Mouse (Mus musculus): Measurements from ENCODE around the gene Cd164l2.

DNA sequence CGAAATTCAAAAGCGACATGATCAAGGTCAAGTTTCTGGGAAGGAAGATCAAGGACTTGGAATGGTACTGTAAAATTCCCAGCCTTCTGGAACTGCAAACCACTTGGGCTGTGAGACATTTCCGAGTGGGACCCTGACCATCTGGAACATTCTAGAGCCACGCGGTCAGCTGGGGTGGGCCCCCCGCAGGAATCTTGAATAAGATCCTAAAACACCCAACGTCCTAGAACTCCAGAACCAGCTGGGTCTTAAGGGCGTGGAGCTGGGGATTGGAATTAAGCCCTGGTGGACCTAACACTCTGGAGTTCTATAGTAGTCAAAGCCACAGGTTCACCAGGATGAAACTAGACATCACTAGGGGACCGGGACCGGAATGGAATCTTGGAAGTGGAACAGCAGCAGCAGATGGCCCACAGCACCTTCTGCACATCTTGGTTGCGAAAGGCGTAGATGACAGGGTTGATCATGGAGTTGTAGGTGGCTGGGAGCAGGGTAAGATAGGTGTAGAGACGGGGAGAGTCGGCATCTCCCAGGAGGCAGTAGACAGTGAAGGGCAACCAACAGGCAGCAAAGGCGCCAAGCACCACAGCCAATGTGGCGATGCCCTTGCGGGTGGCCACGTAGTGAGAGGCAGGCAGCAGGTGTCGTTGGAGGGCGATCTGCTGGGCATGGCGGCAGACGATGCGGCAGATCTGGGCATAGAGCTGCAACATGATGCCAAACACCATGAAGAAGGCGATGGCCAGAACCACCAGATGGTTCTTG, 1.7 kb upstream of the Cd164l2 start:
- TF ChIP-seq CTCF (IDR thresholded peaks at IDR 0.05; ENCODE audit: low read depth, low read length) (no peak), POLR2A (IDR thresholded peaks at IDR 0.05; ENCODE audit: insufficient read depth, low read length) (no peak)

All from ES-Bruce4 (cell line).